Mouse (Mus musculus) megakaryocyte, embryonic 14.5 days (primary cell): ENCODE measurements at regions not wholly inside any gene's neighbourhood (a gene's known extent, or its start where the extent isn't known, plus 50 kb on each side); places are given as distances from the start of the nearest gene placed in this dataset.

ENCODE experiments used
- FLI1 ChIP-seq: IDR thresholded peaks from 2 replicates; pipeline ENCODE4 v1.6.1; 2012; ENCODE audit warnings: low read length, inconsistent platforms, mixed read lengths
- GATA1 ChIP-seq: IDR thresholded peaks from 3 replicates; pipeline ENCODE4 v1.6.1; 2012; ENCODE audit warnings: mixed read lengths, low read length, inconsistent platforms, borderline replicate concordance

- TF ChIP-seq GATA1 (no peak), FLI1 (no peak)
Measured at GRCm38 (mm10) chr13:84360536-84360935, 138.4 kb downstream of the Tmem161b start.
